Mouse (Mus musculus) hindbrain, postnatal 0 days (tissue): Measurements from ENCODE around the gene Ngdn. TPM values are rescaled to one million over a fixed set of nuclear protein-coding genes. Genes with fewer than 3 reads are reported as not detected.

Experiments
- ATAC-seq: fragments of 200-750 bp; cut with Nextera tagmentation; 2 replicates; pipeline ENCODE4 v1.8.0; 2017; ENCODE audit warnings: mild to moderate bottlenecking, moderate TSS enrichment, moderate library complexity
- DNase-seq: peaks from one replicate; pipeline ENCODE4 v3.0.0-alpha.2; 2015; ENCODE audit warnings: low spot score
- H3K27ac ChIP-seq: fragments of 300-500 bp; sonication (generic); 2 replicates; pipeline ENCODE4 v1.5.1; 2014; ENCODE audit warnings: mild to moderate bottlenecking
- H3K27me3 ChIP-seq: fragments of 300-500 bp; sonication (generic); 2 replicates; pipeline ENCODE4 v1.6.1; 2014; ENCODE audit warnings: low read length, mixed read lengths; ENCODE audit not compliant: insufficient read depth
- H3K36me3 ChIP-seq: fragments of 300-500 bp; sonication (generic); 2 replicates; pipeline ENCODE4 v1.6.1; 2014; ENCODE audit warnings: low read length, mixed read lengths; ENCODE audit not compliant: insufficient read depth
- H3K4me1 ChIP-seq: fragments of 300-500 bp; sonication (generic); 2 replicates; pipeline ENCODE4 v1.6.1; 2014; ENCODE audit warnings: antibody characterized with exemption, low read length, mixed read lengths; ENCODE audit not compliant: insufficient read depth
- H3K4me2 ChIP-seq: fragments of 300-500 bp; sonication (generic); 2 replicates; pipeline ENCODE4 v1.6.1; 2014; ENCODE audit warnings: low read depth, mild to moderate bottlenecking, low read length, moderate library complexity, mixed read lengths
- H3K4me3 ChIP-seq: fragments of 300-500 bp; sonication (generic); 2 replicates; pipeline ENCODE4 v1.5.1; 2014; ENCODE audit warnings: low read length
- H3K9ac ChIP-seq: fragments of 300-500 bp; sonication (generic); replicated peaks from 2 replicates; pipeline ENCODE4 v1.6.1; 2014; ENCODE audit warnings: mild to moderate bottlenecking, low read length, moderate library complexity, mixed read lengths
- H3K9me3 ChIP-seq: fragments of 300-500 bp; sonication (generic); 2 replicates; pipeline ENCODE4 v1.6.1; 2016; ENCODE audit warnings: low read length, mixed read lengths
- CTCF ChIP-seq: IDR thresholded peaks from 2 replicates; pipeline ENCODE4 v1.5.1; 2016; ENCODE audit warnings: antibody characterized with exemption, control low read depth, low read depth
- WGBS: fragments of 180-500 bp; shearing (Covaris S2); extraction: QIAGEN DNeasy Blood & Tissue Kit; methylation state at CpG from one replicate; pipeline ENCODE4 v1.1.7; 2014; 5-methylcytosine and 5-hydroxymethylcytosine counted together
- polyA plus RNA-seq: library from polyadenylated mRNA; unstranded; fragments of >200 nt; fragmentation: Nextera tagmentation; extraction: Ambion mirVana; gene quantifications from 2 replicates; pipeline ENCODE4 v1.2.1, GENCODE M21; 2015
- total RNA-seq: library from RNA; depleted of rRNA; stranded (reverse); fragments of >200 nt; gene quantifications from 2 replicates; pipeline ENCODE4 v1.2.3, GENCODE M21; 2014

Ngdn gene
- total and polyA plus RNA-seq, 2 experiments from 2014 or later: 25.4 to 53.2 TPM

DNA sequence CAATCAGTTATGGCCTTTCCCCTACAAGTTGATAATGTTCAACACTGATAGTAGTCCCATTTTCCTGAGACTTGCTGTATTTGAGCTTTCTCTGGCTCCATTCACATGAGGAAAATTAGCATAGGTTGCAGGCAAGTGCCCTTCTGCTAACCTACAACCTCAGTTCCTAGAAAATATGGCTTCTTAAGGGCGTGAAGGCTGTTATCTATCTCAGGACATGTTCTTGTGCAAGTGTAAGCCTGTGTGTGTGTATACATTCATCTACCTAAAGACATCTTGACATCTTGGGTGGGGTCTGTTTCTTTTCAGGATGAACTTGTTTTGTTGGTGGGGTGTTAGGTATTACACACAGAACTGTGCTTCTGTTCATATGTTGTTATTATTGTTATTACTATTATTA lies 43.8 kb downstream of the Ngdn start:
- H3K4me1 ChIP-seq: peaks cover 41% of the 10 kb centered on the region
- DNase-seq: no peak

DNA sequence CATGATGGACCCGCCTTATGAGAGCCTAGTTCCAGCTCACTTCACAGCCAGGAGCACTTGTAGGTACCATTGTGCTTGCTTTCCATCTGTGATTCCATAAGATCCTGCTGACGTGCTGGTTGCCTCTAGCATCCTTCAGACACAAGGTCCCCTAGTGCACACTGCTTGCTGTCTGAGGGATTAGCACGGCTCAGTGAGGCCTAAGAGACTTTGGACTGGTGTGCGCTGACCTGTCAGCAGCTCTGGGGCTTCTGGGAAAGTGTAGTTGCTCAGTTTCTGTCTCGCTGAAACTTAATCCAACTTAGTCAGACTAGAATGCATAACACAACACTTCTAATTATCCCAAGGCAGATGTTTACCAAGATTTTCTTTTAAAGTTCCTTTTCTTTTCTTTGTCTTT lies 44.7 kb downstream of the Ngdn start:
- Histone ChIP-seq H3K27me3 (no peaks in the 10 kb centered on the region), H3K4me2 (peak overlapping the region; percentile 58; the same call in 1 of the 2 replicates), H3K36me3 (no peaks in the 10 kb centered on the region), H3K27ac (peak overlapping the region; percentile 45; the same call in 1 of the 2 replicates), H3K4me3 (no peak overlapping the region), H3K4me1 (peaks cover 33% of the 10 kb centered on the region), H3K9ac (no peak overlapping the region), H3K9me3 (no peaks in the 10 kb centered on the region)
- DNase-seq: no peak
- 44% methylated on average over 5 of the region's 5 CpGs for WGBS
- ATAC-seq: no peak
- no peak for TF ChIP-seq CTCF

More for the DNA sequence above, 43.8 kb downstream of the Ngdn start:
- no peak overlapping the region for H3K4me3 ChIP-seq
- no peak overlapping the region for H3K27ac ChIP-seq
- H3K36me3 ChIP-seq: no peaks in the 10 kb centered on the region
- no peak for ATAC-seq
- no peak for TF ChIP-seq CTCF
- no peak overlapping the region for H3K9ac ChIP-seq
- H3K27me3 ChIP-seq: no peaks in the 10 kb centered on the region
- H3K9me3 ChIP-seq: no peaks in the 10 kb centered on the region
- H3K4me2 ChIP-seq: peak overlapping the region; percentile 58
- WGBS: 84% methylated on average over 1 of the region's 1 CpGs

DNA sequence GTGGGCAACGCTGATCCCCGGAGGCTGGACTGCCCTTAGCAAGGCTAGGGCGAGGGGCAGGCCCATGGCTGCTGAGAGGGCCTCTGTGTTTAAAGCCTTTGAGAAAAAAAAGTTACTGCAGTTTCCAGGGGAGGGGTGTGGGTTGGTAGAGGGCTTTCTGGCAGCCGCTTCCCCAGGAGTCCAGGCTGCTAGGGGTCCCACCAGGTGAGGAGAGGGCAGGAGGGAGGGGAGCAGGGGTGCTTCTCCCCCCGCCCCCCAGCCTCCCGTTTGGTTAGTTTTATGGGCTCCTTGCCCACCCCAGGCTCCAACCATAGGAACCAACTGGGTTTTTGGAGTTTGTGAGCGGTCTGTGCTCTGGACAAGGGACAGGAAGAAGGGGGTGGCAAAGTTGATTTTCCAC lies 46.6 kb downstream of the Ngdn start:
- Histone ChIP-seq H3K9ac (no peak overlapping the region), H3K36me3 (peaks cover 12% of the 10 kb centered on the region; the same call in 1 of the 2 replicates), H3K9me3 (no peaks in the 10 kb centered on the region), H3K4me3 (no peak overlapping the region), H3K27ac (no peak overlapping the region), H3K4me2 (no peak overlapping the region), H3K4me1 (peaks cover 23% of the 10 kb centered on the region), H3K27me3 (no peaks in the 10 kb centered on the region)
- DNase-seq (no peak), ATAC-seq (no peak)
- TF ChIP-seq CTCF: no peak
- 39% methylated on average over 7 of the region's 7 CpGs for WGBS

DNA sequence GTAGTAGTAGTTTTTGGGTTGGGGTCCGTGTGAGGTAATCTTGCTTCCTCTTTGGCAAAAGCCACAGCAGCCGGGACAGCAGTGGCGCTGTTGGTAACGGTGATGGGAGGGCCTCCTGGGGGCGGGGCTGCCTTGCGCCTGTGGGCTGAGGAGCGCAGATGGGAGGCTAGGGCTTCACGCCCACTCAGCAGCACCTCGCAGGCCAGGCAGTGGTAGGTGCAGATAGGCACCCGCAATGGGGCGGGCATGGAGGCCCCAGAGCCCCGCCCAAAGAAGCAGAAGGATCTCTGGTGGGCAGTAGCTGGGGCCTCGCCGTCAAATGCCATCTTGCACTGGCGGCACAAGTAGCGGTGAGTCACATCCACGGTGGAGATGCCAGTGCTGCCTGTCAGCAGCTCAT lies 47.4 kb downstream of the Ngdn start:
- TF ChIP-seq CTCF: no peak
- peak overlapping the region; percentile 37; the same call in 1 of the 2 replicates for H3K27ac ChIP-seq
- 22% methylated on average over 17 of the region's 17 CpGs for WGBS
- H3K4me1 ChIP-seq: peaks cover 19% of the 10 kb centered on the region
- no peaks in the 10 kb centered on the region for H3K27me3 ChIP-seq
- H3K9me3 ChIP-seq: no peaks in the 10 kb centered on the region
- 0 out of 2 replicates have a peak overlapping the region, but pooled peaks have one; percentile 2 for H3K4me3 ChIP-seq
- H3K36me3 ChIP-seq: peaks cover 17% of the 10 kb centered on the region; the same call in 1 of the 2 replicates
- H3K4me2 ChIP-seq: peak overlapping the region; percentile 28
- DNase-seq (no peak), ATAC-seq (peak; percentile 64)
- H3K9ac ChIP-seq: no peak overlapping the region; the same call in 1 of the 2 replicates

GRCm38 (mm10) chr14:55063117-55063516 lies 47.9 kb downstream of the Ngdn start:
- ATAC-seq (no peak), DNase-seq (no peak)
- Histone ChIP-seq H3K9ac (no peak overlapping the region; the same call in 1 of the 2 replicates), H3K4me3 (0 out of 2 replicates have a peak overlapping the region, but pooled peaks have one; percentile 2), H3K36me3 (peaks cover 21% of the 10 kb centered on the region; the same call in 1 of the 2 replicates), H3K27me3 (no peaks in the 10 kb centered on the region), H3K4me1 (peaks cover 18% of the 10 kb centered on the region), H3K27ac (peak overlapping the region; percentile 37; the same call in 1 of the 2 replicates), H3K4me2 (peak overlapping the region; percentile 28; the same call in 1 of the 2 replicates), H3K9me3 (no peaks in the 10 kb centered on the region)
- 81% methylated on average over 5 of the region's 5 CpGs for WGBS
- TF ChIP-seq CTCF: peak; percentile 16; the same call in 1 of the 2 replicates

- TF ChIP-seq CTCF: no peak
- Histone ChIP-seq H3K9ac (no peak overlapping the region), H3K4me3 (no peak overlapping the region), H3K4me2 (no peak overlapping the region), H3K27ac (0 out of 2 replicates have a peak overlapping the region, but pooled peaks have one; percentile 16), H3K27me3 (no peaks in the 10 kb centered on the region), H3K36me3 (peaks cover 28% of the 10 kb centered on the region), H3K9me3 (no peaks in the 10 kb centered on the region), H3K4me1 (peaks cover 18% of the 10 kb centered on the region)
- 79% methylated on average over 22 of the region's 22 CpGs for WGBS
- no peak for DNase-seq
- ATAC-seq: no peak
Measured at GRCm38 (mm10) chr14:55063581-55064381, 48.5 kb downstream of the Ngdn start.
